Mouse (Mus musculus): ENCODE measurements around the gene 0610010K14Rik. TPM values are rescaled to one million over a fixed set of nuclear protein-coding genes. Genes with fewer than 3 reads are reported as not detected.

0610010K14Rik gene
- polyA plus RNA-seq, 1 experiment, result 153 TPM

GRCm38 (mm10) chr11:70254337-70254736 lies 16.6 kb upstream of the 0610010K14Rik start:
- Histone ChIP-seq H3K27me3 (ENCODE audit: control insufficient read depth, insufficient read depth, low read length) (peaks cover 15% of the 10 kb centered on the region), H3K4me1 (replicated peaks; ENCODE audit: control insufficient read depth, insufficient read depth, low read length) (peaks cover 14% of the 10 kb centered on the region), H3K4me3 (ENCODE audit: control insufficient read depth, insufficient read depth, low read length) (no peak overlapping the region), H3K27ac (ENCODE audit: control insufficient read depth, insufficient read depth, low read length) (no peak overlapping the region), H3K36me3 (ENCODE audit: control insufficient read depth, insufficient read depth, low read length) (no peaks in the 10 kb centered on the region)
- WGBS, result 7% methylated on average over 18 of the region's 18 CpGs
- TF ChIP-seq CTCF (IDR thresholded peaks at IDR 0.05; ENCODE audit: borderline replicate concordance, control insufficient read depth, extremely low read depth, insufficient read depth, low read length, poor library complexity) (no peak), POLR2A (IDR thresholded peaks at IDR 0.05; ENCODE audit: control insufficient read depth, extremely low read depth, insufficient read depth, low read length, poor library complexity) (no peak)
- no peak for DNase-seq

GRCm38 (mm10) chr11:70251853-70252252 lies 14.1 kb upstream of the 0610010K14Rik start:
- 94% methylated on average over 8 of the region's 8 CpGs for WGBS
- TF ChIP-seq CTCF (IDR thresholded peaks at IDR 0.05; ENCODE audit: borderline replicate concordance, control insufficient read depth, extremely low read depth, insufficient read depth, low read length, poor library complexity) (no peak), POLR2A (IDR thresholded peaks at IDR 0.05; ENCODE audit: control insufficient read depth, extremely low read depth, insufficient read depth, low read length, poor library complexity) (no peak)
- Histone ChIP-seq H3K36me3 (ENCODE audit: control insufficient read depth, insufficient read depth, low read length) (no peaks in the 10 kb centered on the region), H3K4me1 (replicated peaks; ENCODE audit: control insufficient read depth, insufficient read depth, low read length) (peaks cover 14% of the 10 kb centered on the region), H3K27me3 (ENCODE audit: control insufficient read depth, insufficient read depth, low read length) (peaks cover 15% of the 10 kb centered on the region), H3K4me3 (ENCODE audit: control insufficient read depth, insufficient read depth, low read length) (no peak overlapping the region), H3K27ac (ENCODE audit: control insufficient read depth, insufficient read depth, low read length) (no peak overlapping the region)
- no peak for DNase-seq

GRCm38 (mm10) chr11:70250150-70250549 lies 12.4 kb upstream of the 0610010K14Rik start:
- TF ChIP-seq CTCF (IDR thresholded peaks at IDR 0.05; ENCODE audit: borderline replicate concordance, control insufficient read depth, extremely low read depth, insufficient read depth, low read length, poor library complexity), result no peak
- TF ChIP-seq POLR2A (IDR thresholded peaks at IDR 0.05; ENCODE audit: control insufficient read depth, extremely low read depth, insufficient read depth, low read length, poor library complexity), result no peak
- H3K27ac ChIP-seq (ENCODE audit: control insufficient read depth, insufficient read depth, low read length), result no peak overlapping the region
- H3K36me3 ChIP-seq (ENCODE audit: control insufficient read depth, insufficient read depth, low read length), result no peaks in the 10 kb centered on the region
- no peak for DNase-seq
- H3K27me3 ChIP-seq (ENCODE audit: control insufficient read depth, insufficient read depth, low read length), result peaks cover 15% of the 10 kb centered on the region
- H3K4me3 ChIP-seq (ENCODE audit: control insufficient read depth, insufficient read depth, low read length), result no peak overlapping the region
- 37% methylated on average over 11 of the region's 11 CpGs for WGBS
- peaks cover 13% of the 10 kb centered on the region for H3K4me1 ChIP-seq (replicated peaks; ENCODE audit: control insufficient read depth, insufficient read depth, low read length)

- TF ChIP-seq CTCF (IDR thresholded peaks at IDR 0.05; ENCODE audit: borderline replicate concordance, control insufficient read depth, extremely low read depth, insufficient read depth, low read length, poor library complexity), result no peak
- TF ChIP-seq POLR2A (IDR thresholded peaks at IDR 0.05; ENCODE audit: control insufficient read depth, extremely low read depth, insufficient read depth, low read length, poor library complexity), result no peak
- Histone ChIP-seq H3K36me3 (ENCODE audit: control insufficient read depth, insufficient read depth, low read length) (no peaks in the 10 kb centered on the region), H3K4me3 (ENCODE audit: control insufficient read depth, insufficient read depth, low read length) (no peak overlapping the region), H3K4me1 (replicated peaks; ENCODE audit: control insufficient read depth, insufficient read depth, low read length) (no peaks in the 10 kb centered on the region; the same call in 1 of the 2 replicates), H3K27ac (ENCODE audit: control insufficient read depth, insufficient read depth, low read length) (no peak overlapping the region), H3K27me3 (ENCODE audit: control insufficient read depth, insufficient read depth, low read length) (no peaks in the 10 kb centered on the region)
- WGBS, result 60% methylated on average over 9 of the region's 9 CpGs
- DNase-seq, result peak; percentile 87
Measured at GRCm38 (mm10) chr11:70247136-70247845, 9.6 kb upstream of the 0610010K14Rik start.

DNA sequence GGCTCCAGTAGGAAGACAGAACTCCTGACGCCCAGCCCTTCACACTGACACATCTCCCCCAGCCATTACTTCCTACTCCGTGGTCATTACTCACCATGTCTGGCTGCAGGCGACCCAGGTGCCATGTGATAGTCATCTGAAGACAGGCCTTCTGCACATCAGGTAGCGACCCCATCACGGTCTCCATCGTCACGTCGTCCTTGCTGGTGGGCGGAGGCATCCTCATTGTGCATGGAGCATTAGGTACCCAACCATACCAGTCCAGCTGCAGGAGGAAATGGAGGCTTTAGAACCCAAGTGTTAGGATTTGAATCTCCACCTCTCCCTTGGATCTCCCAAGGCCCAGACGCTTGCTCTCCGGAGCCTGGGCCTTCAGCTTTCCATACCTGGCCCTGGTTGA lies 4.9 kb upstream of the 0610010K14Rik start:
- no peak for TF ChIP-seq POLR2A (IDR thresholded peaks at IDR 0.05; ENCODE audit: control insufficient read depth, extremely low read depth, insufficient read depth, low read length, poor library complexity)
- DNase-seq, result no peak
- no peaks in the 10 kb centered on the region for H3K27me3 ChIP-seq (ENCODE audit: control insufficient read depth, insufficient read depth, low read length)
- no peak overlapping the region for H3K27ac ChIP-seq (ENCODE audit: control insufficient read depth, insufficient read depth, low read length)
- peaks cover 15% of the 10 kb centered on the region for H3K4me1 ChIP-seq (replicated peaks; ENCODE audit: control insufficient read depth, insufficient read depth, low read length)
- H3K4me3 ChIP-seq (ENCODE audit: control insufficient read depth, insufficient read depth, low read length), result no peak overlapping the region
- 77% methylated on average over 11 of the region's 11 CpGs for WGBS
- H3K36me3 ChIP-seq (ENCODE audit: control insufficient read depth, insufficient read depth, low read length), result no peaks in the 10 kb centered on the region

GRCm38 (mm10) chr11:70239541-70240279 lies 2.0 kb upstream of the 0610010K14Rik start, which contains the start of the genes Gm21988 and Rnasek:
Gm21988 (minus strand) TSS chr11:70239830.
Rnasek (minus strand) TSS chr11:70239842.
- peak; percentile 77 for DNase-seq
- no peaks in the 10 kb centered on the region for H3K27me3 ChIP-seq (ENCODE audit: control insufficient read depth, insufficient read depth, low read length)
- H3K36me3 ChIP-seq (ENCODE audit: control insufficient read depth, insufficient read depth, low read length), result no peaks in the 10 kb centered on the region
- peak within 1 kb of the TSS; percentile 76 for H3K27ac ChIP-seq (ENCODE audit: control insufficient read depth, insufficient read depth, low read length)
- TF ChIP-seq POLR2A (IDR thresholded peaks at IDR 0.05; ENCODE audit: control insufficient read depth, extremely low read depth, insufficient read depth, low read length, poor library complexity) (no peak), CTCF (IDR thresholded peaks at IDR 0.05; ENCODE audit: borderline replicate concordance, control insufficient read depth, extremely low read depth, insufficient read depth, low read length, poor library complexity) (no peak)
- peak within 1 kb of the TSS; percentile 96 for H3K4me3 ChIP-seq (ENCODE audit: control insufficient read depth, insufficient read depth, low read length)
- H3K4me1 ChIP-seq (replicated peaks; ENCODE audit: control insufficient read depth, insufficient read depth, low read length), result peaks cover 21% of the 10 kb centered on the region
- 1% methylated on average over 32 of the region's 35 CpGs for WGBS

Measured in thymus, adult 2 months (tissue).